Mouse (Mus musculus) kidney, embryonic 15.5 days (tissue): ENCODE data around the gene Alkbh7. TPM values are rescaled to one million over a fixed set of nuclear protein-coding genes. Genes with fewer than 3 reads are reported as not detected.

Experiments
- ATAC-seq: fragments of 200-750 bp; cut with Nextera tagmentation; replicated peaks from 2 replicates; pipeline ENCODE4 v1.8.0; 2017; ENCODE audit warnings: moderate TSS enrichment; ENCODE audit not compliant: low FRiP score
- H3K27ac ChIP-seq: fragments of 300-500 bp; sonication (generic); 2 replicates; pipeline ENCODE4 v1.5.1; 2015; ENCODE audit warnings: mild to moderate bottlenecking, inconsistent platforms
- H3K27me3 ChIP-seq: fragments of 300-500 bp; sonication (generic); 2 replicates; pipeline ENCODE4 v1.6.1; 2015; ENCODE audit warnings: inconsistent platforms
- H3K36me3 ChIP-seq: fragments of 300-500 bp; sonication (generic); 2 replicates; pipeline ENCODE4 v1.6.1; 2015; ENCODE audit warnings: inconsistent platforms
- H3K4me1 ChIP-seq: fragments of 300-500 bp; sonication (generic); 2 replicates; pipeline ENCODE4 v1.6.1; 2015; ENCODE audit warnings: inconsistent platforms
- H3K4me2 ChIP-seq: fragments of 300-500 bp; sonication (generic); 2 replicates; pipeline ENCODE4 v1.6.1; 2015; ENCODE audit warnings: moderate library complexity, mild to moderate bottlenecking, inconsistent platforms
- H3K4me3 ChIP-seq: fragments of 300-500 bp; sonication (generic); replicated peaks from 2 replicates; pipeline ENCODE4 v1.5.1; 2015; ENCODE audit warnings: mild to moderate bottlenecking, inconsistent platforms
- H3K9ac ChIP-seq: fragments of 300-500 bp; sonication (generic); 2 replicates; pipeline ENCODE4 v1.6.1; 2015; ENCODE audit warnings: mild to moderate bottlenecking, inconsistent platforms
- H3K9me3 ChIP-seq: fragments of 300-500 bp; sonication (generic); replicated peaks from 2 replicates; pipeline ENCODE4 v1.6.1; 2016; ENCODE audit warnings: inconsistent platforms
- WGBS: fragments of 180-500 bp; shearing (Covaris S2); methylation state at CpG from one replicate; pipeline ENCODE4 v1.1.7; 2015; ENCODE audit warnings: mixed read lengths; 5-methylcytosine and 5-hydroxymethylcytosine counted together
- polyA plus RNA-seq: library from polyadenylated mRNA; unstranded; fragments of >200 nt; fragmentation: Nextera tagmentation; extraction: Ambion mirVana; gene quantifications from 2 replicates; pipeline ENCODE4 v1.2.1, GENCODE M21; 2015

Gene Alkbh7
- polyA plus RNA-seq, 1 experiment from 2014 or later, result 56.7 TPM

DNA sequence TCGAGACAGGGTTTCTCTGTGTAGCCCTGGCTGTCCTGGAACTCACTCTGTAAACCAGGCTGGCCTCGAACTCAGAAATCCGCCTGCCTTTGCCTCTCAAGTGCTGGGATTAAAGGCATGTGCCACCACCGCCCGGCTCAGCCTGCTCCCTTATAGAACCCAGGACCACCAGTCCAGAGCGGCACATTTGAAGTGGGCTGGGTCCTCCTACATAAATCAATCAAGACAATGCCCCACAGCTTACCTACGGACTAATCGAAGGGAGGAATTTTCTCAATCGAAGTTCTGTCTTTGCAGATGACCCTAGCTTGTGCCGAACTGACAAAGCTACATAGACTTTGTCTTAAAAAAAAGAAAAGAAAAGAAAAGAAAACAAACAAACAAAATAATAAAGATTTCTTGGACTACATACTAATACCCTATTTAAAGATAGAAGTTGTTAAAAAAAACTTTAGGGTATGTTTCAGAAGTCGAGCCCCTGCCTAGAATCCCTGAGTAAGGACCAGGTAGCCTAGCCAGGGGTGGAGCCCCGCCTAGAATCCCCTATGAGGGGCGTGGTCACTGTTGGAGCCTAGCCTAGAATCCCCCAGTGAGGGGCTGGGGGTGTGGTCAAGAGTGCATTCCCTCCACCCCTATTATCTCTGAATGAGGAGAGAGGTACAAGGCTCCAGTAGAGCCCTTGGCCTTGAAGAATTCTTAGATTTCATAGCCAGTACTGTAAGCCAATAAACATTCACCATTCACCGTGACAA is 23.0 kb upstream of the Alkbh7 start:
- peaks cover 22% of the 10 kb centered on the region for H3K27me3 ChIP-seq
- no peak overlapping the region for H3K4me2 ChIP-seq
- ATAC-seq, result no peak
- 65% methylated on average over 13 of the region's 14 CpGs for WGBS
- H3K36me3 ChIP-seq, result no peaks in the 10 kb centered on the region
- H3K9ac ChIP-seq, result no peak overlapping the region
- no peaks in the 10 kb centered on the region for H3K9me3 ChIP-seq
- H3K4me1 ChIP-seq, result no peaks in the 10 kb centered on the region
- H3K27ac ChIP-seq, result no peak overlapping the region
- H3K4me3 ChIP-seq, result no peak overlapping the region

DNA sequence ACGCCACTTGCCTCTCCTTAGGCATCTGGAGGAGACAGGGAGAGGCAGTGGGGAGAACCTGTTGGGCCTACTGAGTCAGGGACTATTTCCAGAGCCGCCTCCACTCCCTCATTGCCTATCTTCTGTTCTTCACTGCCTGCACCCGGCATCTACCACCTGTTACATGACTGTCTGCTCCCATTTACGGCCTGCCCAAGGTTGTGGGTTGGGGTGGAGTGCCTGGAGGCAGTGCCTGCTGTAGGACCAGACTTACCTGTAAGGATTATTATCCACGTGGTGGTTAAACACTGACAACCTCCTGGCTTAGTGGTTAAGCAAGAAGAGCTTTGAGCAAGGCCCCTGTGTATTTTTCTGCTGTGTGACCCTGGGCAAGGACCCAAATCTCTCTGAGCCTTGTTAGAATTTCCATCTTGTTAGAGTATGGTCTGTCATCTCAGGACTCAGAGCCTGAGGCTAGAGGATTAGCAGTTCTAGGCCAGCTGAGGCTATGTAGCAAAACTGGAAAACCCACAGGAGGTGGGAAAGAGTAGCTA is 22.4 kb upstream of the Alkbh7 start:
- Histone ChIP-seq H3K9ac (no peak overlapping the region), H3K9me3 (no peaks in the 10 kb centered on the region), H3K27me3 (peaks cover 16% of the 10 kb centered on the region), H3K36me3 (no peaks in the 10 kb centered on the region), H3K4me2 (no peak overlapping the region), H3K4me1 (no peaks in the 10 kb centered on the region), H3K4me3 (no peak overlapping the region), H3K27ac (no peak overlapping the region)
- WGBS, result 72% methylated on average over 5 of the region's 5 CpGs
- no peak for ATAC-seq

DNA sequence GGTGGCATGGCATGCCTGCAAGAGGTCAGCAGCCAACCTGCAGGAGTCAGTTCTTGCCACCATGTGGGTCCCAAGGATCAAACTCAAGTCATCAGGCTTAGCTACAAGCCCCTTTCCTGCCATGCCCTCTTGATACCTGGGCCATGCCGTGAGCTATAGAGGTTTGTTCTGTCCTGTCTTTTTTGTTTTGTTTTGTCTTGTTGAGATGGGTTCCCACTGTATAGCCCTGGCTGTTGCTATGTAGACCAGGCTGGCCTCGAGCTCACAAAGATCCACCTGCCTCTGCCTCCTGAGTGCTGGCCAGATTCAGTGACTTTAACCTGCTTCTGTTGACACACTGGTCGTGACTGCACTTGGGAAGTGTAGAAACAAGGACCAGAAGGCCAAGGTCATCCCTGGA is 21.7 kb upstream of the Alkbh7 start:
- 77% methylated on average over 3 of the region's 3 CpGs for WGBS
- Histone ChIP-seq H3K27ac (no peak overlapping the region), H3K4me1 (no peaks in the 10 kb centered on the region), H3K9ac (no peak overlapping the region), H3K9me3 (no peaks in the 10 kb centered on the region), H3K4me3 (no peak overlapping the region), H3K36me3 (no peaks in the 10 kb centered on the region), H3K4me2 (no peak overlapping the region), H3K27me3 (peaks cover 11% of the 10 kb centered on the region; the same call in 1 of the 2 replicates)
- ATAC-seq, result no peak

DNA sequence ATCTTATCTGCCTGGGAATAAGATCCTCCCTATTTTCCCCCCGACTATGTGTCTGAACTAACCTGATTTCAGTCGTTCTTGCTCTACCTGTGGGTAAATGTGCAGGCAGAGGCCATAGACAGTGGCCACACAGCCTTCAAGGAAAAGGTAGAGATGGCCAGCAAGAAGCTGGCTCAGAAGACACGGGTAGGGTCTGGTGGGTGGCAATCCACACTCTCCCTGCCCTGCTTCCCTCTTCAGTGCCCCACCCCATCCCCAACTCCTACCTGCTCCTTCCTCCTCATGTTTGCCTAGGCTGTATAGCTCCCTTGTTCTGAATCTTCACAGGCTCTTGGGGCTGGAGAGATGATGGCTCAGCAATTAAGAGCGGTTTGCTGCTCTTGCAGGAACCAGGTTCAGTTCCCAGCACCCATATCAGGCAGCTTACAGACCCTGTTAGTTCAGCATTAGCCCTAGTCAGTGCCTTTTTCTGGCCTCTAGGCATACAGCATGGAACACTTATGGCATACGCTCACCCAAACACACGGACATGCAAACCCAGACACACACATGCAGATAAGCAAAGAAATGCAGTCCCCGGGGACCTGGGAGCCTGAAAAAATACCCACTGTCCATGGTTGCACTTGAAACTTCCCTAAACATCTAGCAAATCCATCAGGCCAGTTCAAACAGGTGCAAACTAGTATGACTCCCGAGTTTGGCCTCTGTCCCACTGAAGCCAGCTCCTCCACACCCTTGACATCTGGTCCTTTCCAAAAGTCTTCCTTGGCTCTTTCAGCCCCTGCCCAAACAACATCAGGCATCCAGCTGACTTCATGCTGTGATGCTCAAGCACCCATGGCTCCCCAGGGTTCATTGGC is 20.4 kb upstream of the Alkbh7 start:
- WGBS, result 77% methylated on average over 8 of the region's 8 CpGs
- Histone ChIP-seq H3K4me2 (no peak overlapping the region), H3K4me1 (no peaks in the 10 kb centered on the region)

DNA sequence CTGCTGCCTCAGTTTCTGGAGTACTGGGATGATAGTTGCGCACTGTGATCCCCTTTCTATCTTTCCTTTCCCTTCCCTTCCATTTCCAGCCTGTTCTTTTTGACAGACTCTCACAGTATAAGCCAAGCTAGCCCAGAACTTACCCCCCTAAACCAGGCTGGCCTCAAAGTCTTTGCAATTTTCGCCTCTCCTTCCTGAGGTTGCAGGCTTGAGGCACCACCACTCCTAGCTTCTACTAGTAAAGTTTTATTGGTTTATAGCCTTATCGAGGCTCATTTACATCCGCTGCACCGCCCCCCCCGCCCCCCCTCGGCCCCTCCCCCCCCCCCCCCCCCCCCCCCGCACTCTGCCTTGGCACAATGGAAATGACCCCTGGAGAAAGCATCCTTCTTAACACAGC is 17.6 kb upstream of the Alkbh7 start:
- H3K4me2 ChIP-seq, result no peak overlapping the region
- H3K27me3 ChIP-seq, result no peaks in the 10 kb centered on the region
- 18% methylated on average over 7 of the region's 8 CpGs for WGBS
- no peak overlapping the region for H3K4me3 ChIP-seq
- no peaks in the 10 kb centered on the region for H3K36me3 ChIP-seq
- no peaks in the 10 kb centered on the region for H3K4me1 ChIP-seq
- H3K9me3 ChIP-seq, result no peaks in the 10 kb centered on the region
- ATAC-seq, result no peak
- no peak overlapping the region for H3K27ac ChIP-seq
- no peak overlapping the region for H3K9ac ChIP-seq

More for the DNA sequence above, 20.4 kb upstream of the Alkbh7 start:
- Histone ChIP-seq H3K27ac (no peak overlapping the region), H3K36me3 (no peaks in the 10 kb centered on the region), H3K9ac (no peak overlapping the region), H3K9me3 (no peaks in the 10 kb centered on the region), H3K4me3 (no peak overlapping the region), H3K27me3 (0 out of 2 replicates have a peak, but pooled peaks cover 2% of the 10 kb centered on the region)
- no peak for ATAC-seq

DNA sequence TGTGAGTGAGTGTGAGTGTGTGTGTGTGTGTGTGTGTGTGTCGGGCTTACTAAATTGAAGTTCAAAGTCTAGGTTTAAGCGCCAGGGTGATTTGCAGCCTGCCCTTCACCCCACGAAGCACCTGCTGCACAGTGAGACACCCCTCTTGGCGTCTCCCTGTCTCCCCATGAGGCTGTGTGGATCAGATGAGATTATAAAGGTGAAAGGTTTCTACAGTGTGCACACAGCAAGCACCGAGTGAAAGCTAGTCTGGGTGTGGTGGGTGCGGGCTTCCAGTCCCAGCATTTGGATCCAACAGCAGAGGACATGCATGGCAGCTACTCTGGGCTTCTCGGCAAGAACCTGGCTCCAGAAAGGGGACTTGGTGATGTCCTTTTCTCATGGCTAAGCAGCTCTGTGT is 16.1 kb upstream of the Alkbh7 start:
- no peaks in the 10 kb centered on the region for H3K4me1 ChIP-seq
- H3K9me3 ChIP-seq, result no peaks in the 10 kb centered on the region
- no peaks in the 10 kb centered on the region for H3K36me3 ChIP-seq
- H3K27ac ChIP-seq, result no peak overlapping the region
- WGBS, result 67% methylated on average over 7 of the region's 7 CpGs
- H3K9ac ChIP-seq, result no peak overlapping the region
- no peak for ATAC-seq
- H3K4me2 ChIP-seq, result no peak overlapping the region
- H3K4me3 ChIP-seq, result no peak overlapping the region
- H3K27me3 ChIP-seq, result no peaks in the 10 kb centered on the region

DNA sequence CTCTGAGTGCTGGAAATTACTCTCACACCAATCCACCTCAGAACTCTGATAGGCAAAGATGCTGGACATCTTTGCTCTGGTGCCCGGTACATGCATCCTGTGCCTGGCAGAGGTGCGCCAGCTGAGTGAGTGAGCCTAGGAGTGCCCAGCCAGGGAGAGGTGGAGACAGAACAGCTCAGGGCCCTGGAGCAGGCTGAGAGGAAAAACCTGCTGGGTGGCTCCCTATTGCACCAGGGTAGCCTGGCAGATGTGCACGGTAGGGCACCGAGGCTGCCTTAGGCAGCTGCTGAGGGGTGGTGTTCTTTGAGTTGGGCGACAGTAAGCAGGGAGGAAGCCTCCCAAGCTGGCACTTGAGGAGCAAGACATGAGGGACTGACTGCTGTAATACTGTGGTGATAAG is 15.1 kb upstream of the Alkbh7 start, which contains the start of gene Acer1:
TSS of gene Acer1 (minus strand) at position 114 of the 400 bp plus-strand sequence.
- ATAC-seq, result no peak
- no peaks in the 10 kb centered on the region for H3K9me3 ChIP-seq
- H3K9ac ChIP-seq, result no peak within 1 kb of the TSS
- H3K36me3 ChIP-seq, result no peaks in the 10 kb centered on the region
- no peaks in the 10 kb centered on the region for H3K4me1 ChIP-seq
- no peak within 1 kb of the TSS for H3K4me3 ChIP-seq
- no peaks in the 10 kb centered on the region for H3K27me3 ChIP-seq
- no peak within 1 kb of the TSS for H3K27ac ChIP-seq
- WGBS, result 81% methylated on average over 5 of the region's 5 CpGs
- H3K4me2 ChIP-seq, result no peak within 1 kb of the TSS

DNA sequence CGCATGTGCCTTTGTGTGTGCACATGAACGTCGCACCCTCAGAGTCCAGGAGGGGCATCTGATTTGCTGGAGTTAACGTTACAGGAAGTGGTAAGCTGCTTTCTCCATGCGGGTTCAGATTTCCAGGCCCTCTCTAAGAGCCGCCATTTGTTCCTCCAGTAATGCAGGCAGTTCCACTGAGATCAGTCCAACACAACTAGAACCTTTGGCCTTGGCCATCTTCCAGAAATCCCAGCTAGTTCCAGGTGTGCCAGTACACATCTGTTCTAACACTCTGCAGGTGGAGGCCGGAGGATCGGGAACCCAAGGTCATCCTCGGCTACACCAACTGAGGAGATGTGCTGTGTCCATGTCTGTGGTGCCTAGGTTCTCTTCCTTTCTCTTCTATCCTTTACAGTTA is 12.3 kb upstream of the Alkbh7 start:
- ATAC-seq, result no peak
- no peaks in the 10 kb centered on the region for H3K27me3 ChIP-seq
- no peak overlapping the region for H3K9ac ChIP-seq
- no peaks in the 10 kb centered on the region for H3K9me3 ChIP-seq
- no peak overlapping the region for H3K27ac ChIP-seq
- 0 out of 2 replicates have a peak, but pooled peaks cover 2% of the 10 kb centered on the region for H3K4me1 ChIP-seq
- WGBS, result 75% methylated on average over 9 of the region's 9 CpGs
- H3K4me2 ChIP-seq, result no peak overlapping the region
- no peaks in the 10 kb centered on the region for H3K36me3 ChIP-seq
- no peak overlapping the region for H3K4me3 ChIP-seq

DNA sequence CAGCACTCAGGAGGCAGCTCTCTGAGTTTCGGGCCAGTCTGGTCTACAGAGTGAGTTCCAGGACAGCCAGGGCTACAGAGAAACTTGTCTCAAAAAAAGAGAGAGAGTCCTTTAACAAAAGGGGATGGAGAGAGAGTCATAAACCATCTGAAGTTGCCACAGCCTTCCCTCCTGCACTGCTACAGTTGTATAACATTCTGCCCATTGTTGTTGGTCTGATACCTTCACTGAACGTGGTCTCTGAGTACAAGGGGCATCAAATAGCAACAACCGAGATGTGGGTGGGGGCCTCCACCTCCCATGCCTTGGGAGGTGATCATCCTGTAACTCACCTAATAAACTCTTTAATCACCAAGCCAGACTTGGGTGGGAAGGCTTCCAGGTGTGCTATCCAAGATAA is 11.5 kb upstream of the Alkbh7 start:
- ATAC-seq, result no peak
- no peaks in the 10 kb centered on the region for H3K36me3 ChIP-seq
- H3K27me3 ChIP-seq, result no peaks in the 10 kb centered on the region
- H3K27ac ChIP-seq, result no peak overlapping the region
- H3K9ac ChIP-seq, result no peak overlapping the region
- H3K4me2 ChIP-seq, result no peak overlapping the region
- no peaks in the 10 kb centered on the region for H3K9me3 ChIP-seq
- 72% methylated on average over 3 of the region's 3 CpGs for WGBS
- H3K4me1 ChIP-seq, result peaks cover 3% of the 10 kb centered on the region
- H3K4me3 ChIP-seq, result no peak overlapping the region

DNA sequence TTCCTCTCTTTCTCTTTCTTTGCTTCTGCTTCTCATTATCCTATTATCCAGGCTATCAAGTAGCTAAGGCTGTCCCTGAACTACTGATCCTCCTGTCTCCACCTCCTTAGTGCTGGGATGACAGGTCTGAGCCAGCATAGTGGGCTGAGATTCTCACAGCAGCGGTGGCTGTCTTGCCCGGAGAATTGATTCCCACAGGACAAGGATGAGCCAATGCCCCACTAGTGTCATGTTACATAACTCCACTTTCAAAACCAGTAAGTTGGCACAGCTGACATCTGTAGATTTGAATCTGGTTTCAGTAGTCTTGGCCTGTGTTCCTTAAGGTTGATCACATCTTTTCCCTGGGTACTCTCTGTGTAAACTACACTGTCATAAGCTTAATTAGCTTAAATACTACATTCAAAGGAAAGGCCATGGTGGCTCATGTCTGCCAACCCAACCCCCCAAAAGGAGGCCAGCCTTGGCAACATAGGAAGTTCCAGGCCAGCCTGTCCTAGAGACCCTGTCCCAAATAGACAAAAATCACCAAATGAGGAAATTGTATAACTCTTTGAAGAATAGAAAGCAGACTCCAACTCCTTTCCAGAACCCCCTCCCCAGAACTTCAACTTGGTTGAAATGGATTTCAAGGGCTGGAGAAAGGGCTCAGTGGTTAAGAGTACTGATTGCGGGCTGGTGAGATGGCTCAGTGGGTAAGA is 10.9 kb upstream of the Alkbh7 start:
- Histone ChIP-seq H3K27ac (no peak overlapping the region), H3K36me3 (no peaks in the 10 kb centered on the region), H3K27me3 (no peaks in the 10 kb centered on the region), H3K4me2 (no peak overlapping the region), H3K4me3 (no peak overlapping the region), H3K4me1 (peaks cover 9% of the 10 kb centered on the region), H3K9me3 (no peaks in the 10 kb centered on the region), H3K9ac (no peak overlapping the region)
- ATAC-seq, result no peak
- 83% methylated on average over 3 of the region's 3 CpGs for WGBS

DNA sequence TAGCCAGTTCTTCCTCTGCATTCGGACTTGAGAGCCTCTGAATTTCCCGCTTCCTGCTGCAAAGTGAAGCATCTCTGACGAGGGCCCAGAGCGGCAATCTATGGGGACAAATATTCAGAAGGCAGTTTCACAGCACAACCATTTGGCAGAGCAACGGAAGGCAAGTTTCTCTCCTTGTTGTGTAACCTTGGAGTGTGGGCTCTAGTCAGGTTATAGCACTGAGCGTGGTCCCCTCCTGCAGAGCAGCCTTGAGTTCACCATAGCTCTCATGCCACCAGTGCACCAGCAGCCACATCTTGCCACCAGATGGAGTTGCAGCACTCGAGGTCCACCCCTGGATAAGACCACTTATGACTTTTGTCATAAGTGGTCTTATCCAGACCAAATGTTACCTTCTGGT is 8.7 kb upstream of the Alkbh7 start:
- Histone ChIP-seq H3K4me3 (no peak overlapping the region), H3K4me2 (no peak overlapping the region), H3K4me1 (peaks cover 14% of the 10 kb centered on the region), H3K9ac (no peak overlapping the region), H3K27ac (no peak overlapping the region), H3K9me3 (no peaks in the 10 kb centered on the region), H3K27me3 (no peaks in the 10 kb centered on the region), H3K36me3 (peaks cover 21% of the 10 kb centered on the region)
- WGBS, result 84% methylated on average over 7 of the region's 7 CpGs
- no peak for ATAC-seq
